Mouse (Mus musculus) stomach, postnatal 0 days (tissue): ENCODE results near the gene Elp4.

Experiments used
- CTCF ChIP-seq: IDR thresholded peaks from 2 replicates; pipeline ENCODE4 v1.5.1; 2016; ENCODE audit warnings: antibody characterized with exemption, low read depth, mild to moderate bottlenecking, moderate library complexity
- EP300 ChIP-seq: optimal IDR thresholded peaks from 2 replicates; pipeline ENCODE3; 2016; ENCODE audit warnings: antibody characterized with exemption

GRCm38 (mm10) chr2:105917623-105918346 lies 13.4 kb upstream of the Elp4 start:
- TF ChIP-seq EP300 (no peak), CTCF (no peak)
